Mouse (Mus musculus) limb, embryonic 14.5 days (tissue): Measurements from ENCODE around the gene Tmem95. TPM values are rescaled to one million over a fixed set of nuclear protein-coding genes. Genes with fewer than 3 reads are reported as not detected.

Source experiments
- ATAC-seq: fragments of 200-750 bp; cut with Nextera tagmentation; 2 replicates; pipeline ENCODE4 v1.8.0; 2017; ENCODE audit warnings: low read depth, moderate number of reproducible peaks, moderate TSS enrichment; ENCODE audit not compliant: low FRiP score
- DNase-seq: peaks from one replicate; pipeline ENCODE4 v3.0.0-alpha.2; 2015; ENCODE audit warnings: low spot score
- H3K27ac ChIP-seq: fragments of 300-500 bp; sonication (generic); replicated peaks from 2 replicates; pipeline ENCODE4 v1.5.1; 2014; ENCODE audit warnings: low read depth, mild to moderate bottlenecking, low read length, moderate library complexity, mixed read lengths
- H3K27me3 ChIP-seq: fragments of 300-500 bp; sonication (generic); 2 replicates; pipeline ENCODE4 v1.6.1; 2014; ENCODE audit warnings: low read length, mixed read lengths; ENCODE audit not compliant: control insufficient read depth, insufficient read depth
- H3K36me3 ChIP-seq: fragments of 300-500 bp; sonication (generic); 2 replicates; pipeline ENCODE4 v1.6.1; 2014; ENCODE audit warnings: mild to moderate bottlenecking, low read length, moderate library complexity, mixed read lengths; ENCODE audit not compliant: control insufficient read depth, insufficient read depth
- H3K4me1 ChIP-seq: fragments of 300-500 bp; sonication (generic); 2 replicates; pipeline ENCODE4 v1.6.1; 2014; ENCODE audit warnings: antibody characterized with exemption, low read length, mixed read lengths; ENCODE audit not compliant: control insufficient read depth, insufficient read depth
- H3K4me2 ChIP-seq: fragments of 300-500 bp; sonication (generic); replicated peaks from 2 replicates; pipeline ENCODE4 v1.6.1; 2014; ENCODE audit warnings: low read depth, mild to moderate bottlenecking, low read length, moderate library complexity; ENCODE audit not compliant: severe bottlenecking
- H3K4me3 ChIP-seq: fragments of 300-500 bp; sonication (generic); replicated peaks from 2 replicates; pipeline ENCODE4 v1.5.1; 2014; ENCODE audit warnings: low read length
- H3K9ac ChIP-seq: fragments of 300-500 bp; sonication (generic); 2 replicates; pipeline ENCODE4 v1.6.1; 2014; ENCODE audit warnings: mild to moderate bottlenecking, low read depth, low read length, moderate library complexity; ENCODE audit not compliant: severe bottlenecking
- H3K9me3 ChIP-seq: fragments of 300-500 bp; sonication (generic); 2 replicates; pipeline ENCODE4 v1.6.1; 2016; ENCODE audit warnings: low read length; ENCODE audit not compliant: control insufficient read depth
- POLR2A ChIP-seq: fragments of 200-500 bp; IDR thresholded peaks from 2 replicates; pipeline ENCODE4 v1.8.0; 2012; ENCODE audit warnings: inconsistent platforms, mild to moderate bottlenecking, moderate library complexity, borderline replicate concordance; ENCODE audit not compliant: insufficient read depth, insufficient read length; ENCODE audit errors: extremely low read depth
- WGBS: fragments of 180-500 bp; shearing (Covaris S2); extraction: QIAGEN DNeasy Blood & Tissue Kit; methylation state at CpG from one replicate; pipeline ENCODE4 v1.1.7; 2014; 5-methylcytosine and 5-hydroxymethylcytosine counted together
- polyA plus RNA-seq, 2 experiments: library from polyadenylated mRNA; depleted of rRNA in 1 of 2; stranded (reverse) in 1 of 2; unstranded in 1 of 2; fragments of >200 nt; fragmentation: Nextera tagmentation in 1 of 2; extraction: Ambion mirVana in 1 of 2; gene quantifications; 2 replicates each; pipeline versions ENCODE4 v1.2.1 to v1.2.3; 2012 to 2014

Gene Tmem95
- polyA plus RNA-seq, 2 experiments, result not detected

- no peak for ATAC-seq
- 61% methylated on average over 21 of the region's 21 CpGs for WGBS
- no peak for TF ChIP-seq POLR2A
Measured at GRCm38 (mm10) chr11:69881787-69882670, 4.2 kb upstream of the Tmem95 start.

GRCm38 (mm10) chr11:69880853-69881603, 3.2 kb upstream of the Tmem95 start, which contains the start of gene Kctd11:
Gene Kctd11 (minus strand): TSS chr11:69881406.
- DNase-seq, result peak; percentile 79

More at GRCm38 (mm10) chr11:69881787-69882670, 4.2 kb upstream of the Tmem95 start:
- H3K27ac ChIP-seq, result peak overlapping the region; percentile 69
- H3K4me1 ChIP-seq, result peaks cover 20% of the 10 kb centered on the region
- peak overlapping the region; percentile 79 for H3K4me2 ChIP-seq
- no peaks in the 10 kb centered on the region for H3K9me3 ChIP-seq
- peak overlapping the region; percentile 67 for H3K9ac ChIP-seq
- peak; percentile 57 for DNase-seq
- no peaks in the 10 kb centered on the region for H3K36me3 ChIP-seq
- H3K27me3 ChIP-seq, result no peaks in the 10 kb centered on the region
- peak overlapping the region; percentile 46 for H3K4me3 ChIP-seq

GRCm38 (mm10) chr11:69880506-69880852, 2.7 kb upstream of the Tmem95 start:
- Histone ChIP-seq H3K27me3 (no peaks in the 10 kb centered on the region), H3K4me1 (peaks cover 26% of the 10 kb centered on the region), H3K4me2 (peak overlapping the region; percentile 79), H3K27ac (peak overlapping the region; percentile 69), H3K36me3 (no peaks in the 10 kb centered on the region), H3K4me3 (peak overlapping the region; percentile 46), H3K9me3 (no peaks in the 10 kb centered on the region), H3K9ac (peak overlapping the region; percentile 67)
- ATAC-seq (peak; percentile 74), DNase-seq (peak; percentile 84)
- under 1% methylated on average over 18 of the region's 18 CpGs for WGBS
- peak; percentile 50; the same call in 1 of the 2 replicates for TF ChIP-seq POLR2A

More at GRCm38 (mm10) chr11:69880853-69881603, 3.2 kb upstream of the Tmem95 start, which contains the start of gene Kctd11:
- Histone ChIP-seq H3K9me3 (no peaks in the 10 kb centered on the region), H3K4me1 (peaks cover 22% of the 10 kb centered on the region), H3K27ac (peak within 1 kb of the TSS; percentile 69), H3K36me3 (no peaks in the 10 kb centered on the region), H3K27me3 (no peaks in the 10 kb centered on the region), H3K4me3 (peak within 1 kb of the TSS; percentile 46), H3K4me2 (peak within 1 kb of the TSS; percentile 79), H3K9ac (peak within 1 kb of the TSS; percentile 67)
- WGBS, result under 1% methylated on average over 45 of the region's 46 CpGs
- no peak for TF ChIP-seq POLR2A
- ATAC-seq, result peak; percentile 87

- Histone ChIP-seq H3K36me3 (no peaks in the 10 kb centered on the region), H3K9ac (0 out of 2 replicates have a peak overlapping the region, but pooled peaks have one; percentile 67), H3K9me3 (no peaks in the 10 kb centered on the region), H3K4me3 (peak overlapping the region; percentile 46), H3K4me1 (peaks cover 26% of the 10 kb centered on the region), H3K4me2 (peak overlapping the region; percentile 79), H3K27ac (no peak overlapping the region), H3K27me3 (no peaks in the 10 kb centered on the region)
- 50% methylated on average over 15 of the region's 15 CpGs for WGBS
- DNase-seq, result no peak
- ATAC-seq, result no peak
- TF ChIP-seq POLR2A, result no peak
Measured at GRCm38 (mm10) chr11:69879711-69880110, 1.9 kb upstream of the Tmem95 start.

GRCm38 (mm10) chr11:69878952-69879351, 1.1 kb upstream of the Tmem95 start:
- 92% methylated on average over 6 of the region's 6 CpGs for WGBS
- H3K36me3 ChIP-seq, result no peaks in the 10 kb centered on the region
- no peak for TF ChIP-seq POLR2A
- H3K4me1 ChIP-seq, result peaks cover 26% of the 10 kb centered on the region
- H3K9me3 ChIP-seq, result no peaks in the 10 kb centered on the region
- no peak overlapping the region for H3K9ac ChIP-seq
- H3K27me3 ChIP-seq, result no peaks in the 10 kb centered on the region
- H3K27ac ChIP-seq, result no peak overlapping the region
- no peak for ATAC-seq
- H3K4me3 ChIP-seq, result peak overlapping the region; percentile 46; the same call in 1 of the 2 replicates
- H3K4me2 ChIP-seq, result peak overlapping the region; percentile 79; the same call in 1 of the 2 replicates
- no peak for DNase-seq
